Mouse (Mus musculus): Measurements from ENCODE around the gene Gigyf2. TPM values are rescaled to one million over a fixed set of nuclear protein-coding genes. Genes with fewer than 3 reads are reported as not detected.

Gigyf2 gene
- polyA plus RNA-seq, 1 experiment from 2014 or later = 47.0 TPM

- Histone ChIP-seq H3K9me3 (replicated peaks; ENCODE audit: control insufficient read depth, low read length) (no peaks in the 10 kb centered on the region), H3K9ac (ENCODE audit: low read length) (no peak overlapping the region), H3K27ac (ENCODE audit: low read length) (no peak overlapping the region), H3K4me3 (replicated peaks; ENCODE audit: low read length) (no peak overlapping the region), H3K4me1 (ENCODE audit: control insufficient read depth, insufficient read depth, low read length) (no peaks in the 10 kb centered on the region), H3K36me3 (ENCODE audit: control insufficient read depth, insufficient read depth, low read length) (0 out of 2 replicates have a peak, but pooled peaks cover 3% of the 10 kb centered on the region), H3K27me3 (ENCODE audit: control insufficient read depth, insufficient read depth, low read length) (no peaks in the 10 kb centered on the region), H3K4me2 (ENCODE audit: low read depth, low read length) (no peak overlapping the region)
- ATAC-seq (ENCODE audit: insufficient read depth, low FRiP score) = no peak
- 81% methylated on average over 2 of the region's 2 CpGs for WGBS
Measured at GRCm38 (mm10) chr1:87350576-87350975, 23.8 kb downstream of the Gigyf2 start.

- Histone ChIP-seq H3K36me3 (ENCODE audit: control insufficient read depth, insufficient read depth, low read length) (no peaks in the 10 kb centered on the region), H3K9me3 (replicated peaks; ENCODE audit: control insufficient read depth, low read length) (no peaks in the 10 kb centered on the region), H3K27me3 (ENCODE audit: control insufficient read depth, insufficient read depth, low read length) (no peaks in the 10 kb centered on the region), H3K4me3 (replicated peaks; ENCODE audit: low read length) (no peak overlapping the region), H3K9ac (ENCODE audit: low read length) (no peak overlapping the region), H3K4me1 (ENCODE audit: control insufficient read depth, insufficient read depth, low read length) (no peaks in the 10 kb centered on the region), H3K27ac (ENCODE audit: low read length) (no peak overlapping the region), H3K4me2 (ENCODE audit: low read depth, low read length) (no peak overlapping the region)
- WGBS = 48% methylated on average over 1 of the region's 1 CpGs
- no peak for ATAC-seq (ENCODE audit: insufficient read depth, low FRiP score)
Measured at GRCm38 (mm10) chr1:87360276-87360675, 33.5 kb downstream of the Gigyf2 start.

GRCm38 (mm10) chr1:87378024-87378560 is 51.3 kb downstream of the Gigyf2 start:
- Histone ChIP-seq H3K4me3 (replicated peaks; ENCODE audit: low read length) (no peak overlapping the region), H3K9me3 (replicated peaks; ENCODE audit: control insufficient read depth, low read length) (no peaks in the 10 kb centered on the region), H3K4me1 (ENCODE audit: control insufficient read depth, insufficient read depth, low read length) (no peaks in the 10 kb centered on the region), H3K4me2 (ENCODE audit: low read depth, low read length) (no peak overlapping the region), H3K27ac (ENCODE audit: low read length) (no peak overlapping the region), H3K36me3 (ENCODE audit: control insufficient read depth, insufficient read depth, low read length) (no peaks in the 10 kb centered on the region; the same call in 1 of the 2 replicates), H3K27me3 (ENCODE audit: control insufficient read depth, insufficient read depth, low read length) (no peaks in the 10 kb centered on the region), H3K9ac (ENCODE audit: low read length) (no peak overlapping the region)
- no peak for ATAC-seq (ENCODE audit: insufficient read depth, low FRiP score)
- WGBS = 76% methylated on average over 3 of the region's 3 CpGs

- no peak overlapping the region for H3K27ac ChIP-seq (ENCODE audit: low read length)
- no peaks in the 10 kb centered on the region for H3K9me3 ChIP-seq (replicated peaks; ENCODE audit: control insufficient read depth, low read length)
- no peaks in the 10 kb centered on the region for H3K4me1 ChIP-seq (ENCODE audit: control insufficient read depth, insufficient read depth, low read length)
- no peaks in the 10 kb centered on the region; the same call in 1 of the 2 replicates for H3K36me3 ChIP-seq (ENCODE audit: control insufficient read depth, insufficient read depth, low read length)
- H3K4me2 ChIP-seq (ENCODE audit: low read depth, low read length) = no peak overlapping the region
- no peak overlapping the region for H3K9ac ChIP-seq (ENCODE audit: low read length)
- no peak for ATAC-seq (ENCODE audit: insufficient read depth, low FRiP score)
- no peak overlapping the region for H3K4me3 ChIP-seq (replicated peaks; ENCODE audit: low read length)
- H3K27me3 ChIP-seq (ENCODE audit: control insufficient read depth, insufficient read depth, low read length) = no peaks in the 10 kb centered on the region
- 98% methylated on average over 1 of the region's 1 CpGs for WGBS
Measured at GRCm38 (mm10) chr1:87379919-87380318, 53.1 kb downstream of the Gigyf2 start.

GRCm38 (mm10) chr1:87381152-87381551 is 54.4 kb downstream of the Gigyf2 start:
- H3K36me3 ChIP-seq (ENCODE audit: control insufficient read depth, insufficient read depth, low read length) = no peaks in the 10 kb centered on the region; the same call in 1 of the 2 replicates
- no peaks in the 10 kb centered on the region for H3K4me1 ChIP-seq (ENCODE audit: control insufficient read depth, insufficient read depth, low read length)
- no peak overlapping the region for H3K9ac ChIP-seq (ENCODE audit: low read length)
- H3K4me3 ChIP-seq (replicated peaks; ENCODE audit: low read length) = no peak overlapping the region
- no peaks in the 10 kb centered on the region for H3K27me3 ChIP-seq (ENCODE audit: control insufficient read depth, insufficient read depth, low read length)
- WGBS = 84% methylated on average over 3 of the region's 3 CpGs
- H3K9me3 ChIP-seq (replicated peaks; ENCODE audit: control insufficient read depth, low read length) = no peaks in the 10 kb centered on the region
- ATAC-seq (ENCODE audit: insufficient read depth, low FRiP score) = no peak
- H3K4me2 ChIP-seq (ENCODE audit: low read depth, low read length) = no peak overlapping the region
- no peak overlapping the region for H3K27ac ChIP-seq (ENCODE audit: low read length)

- H3K4me3 ChIP-seq (replicated peaks; ENCODE audit: low read length) = no peak overlapping the region
- no peaks in the 10 kb centered on the region for H3K9me3 ChIP-seq (replicated peaks; ENCODE audit: control insufficient read depth, low read length)
- WGBS = 82% methylated on average over 9 of the region's 9 CpGs
- ATAC-seq (ENCODE audit: insufficient read depth, low FRiP score) = no peak
- no peaks in the 10 kb centered on the region for H3K4me1 ChIP-seq (ENCODE audit: control insufficient read depth, insufficient read depth, low read length)
- no peak overlapping the region for H3K27ac ChIP-seq (ENCODE audit: low read length)
- peaks cover 3% of the 10 kb centered on the region; the same call in 1 of the 2 replicates for H3K36me3 ChIP-seq (ENCODE audit: control insufficient read depth, insufficient read depth, low read length)
- H3K9ac ChIP-seq (ENCODE audit: low read length) = no peak overlapping the region
- H3K4me2 ChIP-seq (ENCODE audit: low read depth, low read length) = no peak overlapping the region
- H3K27me3 ChIP-seq (ENCODE audit: control insufficient read depth, insufficient read depth, low read length) = no peaks in the 10 kb centered on the region
Measured at GRCm38 (mm10) chr1:87386436-87387092, 59.8 kb downstream of the Gigyf2 start.

GRCm38 (mm10) chr1:87393444-87394195 is 66.8 kb downstream of the Gigyf2 start:
- ATAC-seq (ENCODE audit: insufficient read depth, low FRiP score) = peak; percentile 79
- Histone ChIP-seq H3K9ac (ENCODE audit: low read length) (no peak overlapping the region), H3K4me3 (replicated peaks; ENCODE audit: low read length) (no peak overlapping the region), H3K27me3 (ENCODE audit: control insufficient read depth, insufficient read depth, low read length) (no peaks in the 10 kb centered on the region), H3K36me3 (ENCODE audit: control insufficient read depth, insufficient read depth, low read length) (0 out of 2 replicates have a peak, but pooled peaks cover 3% of the 10 kb centered on the region), H3K4me2 (ENCODE audit: low read depth, low read length) (no peak overlapping the region), H3K4me1 (ENCODE audit: control insufficient read depth, insufficient read depth, low read length) (0 out of 2 replicates have a peak, but pooled peaks cover 3% of the 10 kb centered on the region), H3K27ac (ENCODE audit: low read length) (no peak overlapping the region), H3K9me3 (replicated peaks; ENCODE audit: control insufficient read depth, low read length) (no peaks in the 10 kb centered on the region)
- 62% methylated on average over 3 of the region's 3 CpGs for WGBS

GRCm38 (mm10) chr1:87394594-87394993 is 67.8 kb downstream of the Gigyf2 start, which contains the start of gene Kcnj13:
Kcnj13 (minus strand) TSS chr1:87394729.
- Histone ChIP-seq H3K4me2 (ENCODE audit: low read depth, low read length) (peak within 1 kb of the TSS; percentile 3; the same call in 1 of the 2 replicates), H3K9ac (ENCODE audit: low read length) (no peak within 1 kb of the TSS), H3K9me3 (replicated peaks; ENCODE audit: control insufficient read depth, low read length) (no peaks in the 10 kb centered on the region), H3K27ac (ENCODE audit: low read length) (peak within 1 kb of the TSS; percentile 10), H3K4me3 (replicated peaks; ENCODE audit: low read length) (no peak within 1 kb of the TSS), H3K27me3 (ENCODE audit: control insufficient read depth, insufficient read depth, low read length) (no peaks in the 10 kb centered on the region), H3K36me3 (ENCODE audit: control insufficient read depth, insufficient read depth, low read length) (no peaks in the 10 kb centered on the region), H3K4me1 (ENCODE audit: control insufficient read depth, insufficient read depth, low read length) (0 out of 2 replicates have a peak, but pooled peaks cover 3% of the 10 kb centered on the region)
- ATAC-seq (ENCODE audit: insufficient read depth, low FRiP score) = no peak
- 27% methylated on average over 6 of the region's 6 CpGs for WGBS
